Mouse (Mus musculus): ENCODE data around the gene Tmem178b.

- TF ChIP-seq POLR2A (IDR thresholded peaks at IDR 0.05; ENCODE audit: insufficient read depth, low read depth, low read length) (no peak), CTCF (IDR thresholded peaks at IDR 0.05; ENCODE audit: insufficient read depth, low read depth, low read length) (no peak)
Observed at GRCm38 (mm10) chr6:40011609-40012008, 138.5 kb downstream of the Tmem178b start.

All from olfactory bulb, adult 2 months (tissue).